Mouse (Mus musculus) neural tube, embryonic 11.5 days (tissue): ENCODE data around the gene Slco3a1. TPM values are rescaled to one million over a fixed set of nuclear protein-coding genes. Genes with fewer than 3 reads are reported as not detected.
A peak's percentile ranks its signal among the peaks of the same experiment; 100 is the strongest.

ENCODE experiments used
- ATAC-seq: fragments of 200-750 bp; cut with Nextera tagmentation; 2 replicates; pipeline ENCODE4 v1.8.0; 2017; ENCODE audit warnings: moderate number of reproducible peaks, mild to moderate bottlenecking, moderate TSS enrichment, moderate library complexity; ENCODE audit not compliant: insufficient read depth, low FRiP score, low TSS enrichment
- DNase-seq: peaks from one replicate; pipeline ENCODE4 v3.0.0-alpha.2; 2015; ENCODE audit warnings: low spot score
- H3K27ac ChIP-seq: fragments of 300-500 bp; sonication (generic); 2 replicates; pipeline ENCODE4 v1.5.1; 2014; ENCODE audit warnings: low read depth, mild to moderate bottlenecking, low read length
- H3K27me3 ChIP-seq: fragments of 300-500 bp; sonication (generic); 2 replicates; pipeline ENCODE4 v1.6.1; 2014; ENCODE audit warnings: mild to moderate bottlenecking, low read length, mixed read lengths; ENCODE audit not compliant: control insufficient read depth, insufficient read depth
- H3K36me3 ChIP-seq: fragments of 300-500 bp; sonication (generic); 2 replicates; pipeline ENCODE4 v1.6.1; 2014; ENCODE audit warnings: mild to moderate bottlenecking, low read length, moderate library complexity, mixed read lengths; ENCODE audit not compliant: control insufficient read depth, insufficient read depth
- H3K4me1 ChIP-seq: fragments of 300-500 bp; sonication (generic); 2 replicates; pipeline ENCODE4 v1.6.1; 2014; ENCODE audit warnings: low read length, mixed read lengths; ENCODE audit not compliant: control insufficient read depth, insufficient read depth
- H3K4me2 ChIP-seq: fragments of 300-500 bp; sonication (generic); 2 replicates; pipeline ENCODE4 v1.6.1; 2014; ENCODE audit warnings: low read depth, mild to moderate bottlenecking, moderate library complexity
- H3K4me3 ChIP-seq: fragments of 300-500 bp; sonication (generic); 2 replicates; pipeline ENCODE4 v1.5.1; 2014; ENCODE audit warnings: low read depth, low read length
- H3K9ac ChIP-seq: fragments of 300-500 bp; sonication (generic); 2 replicates; pipeline ENCODE4 v1.6.1; 2014; ENCODE audit warnings: mild to moderate bottlenecking, low read length
- H3K9me3 ChIP-seq: fragments of 300-500 bp; sonication (generic); 2 replicates; pipeline ENCODE4 v1.6.1; 2016; ENCODE audit warnings: low read length; ENCODE audit not compliant: control insufficient read depth
- WGBS: fragments of 180-500 bp; shearing (Covaris S2); extraction: QIAGEN DNeasy Blood & Tissue Kit; methylation state at CpG from one replicate; pipeline ENCODE4 v1.1.7; 2014; 5-methylcytosine and 5-hydroxymethylcytosine counted together
- polyA plus RNA-seq: library from polyadenylated mRNA; unstranded; fragments of >200 nt; fragmentation: Nextera tagmentation; extraction: Ambion mirVana; gene quantifications from 2 replicates; pipeline ENCODE4 v1.2.1, GENCODE M21; 2014

The Slco3a1 gene
- polyA plus RNA-seq, 1 experiment from 2014 or later, result 13.0 TPM

- WGBS, result 36% methylated on average over 4 of the region's 4 CpGs
- no peaks in the 10 kb centered on the region for H3K36me3 ChIP-seq
- no peaks in the 10 kb centered on the region for H3K9me3 ChIP-seq
- no peak for ATAC-seq
- no peak overlapping the region for H3K27ac ChIP-seq
- no peak overlapping the region for H3K4me2 ChIP-seq
- H3K9ac ChIP-seq, result no peak overlapping the region
- DNase-seq, result no peak
- no peaks in the 10 kb centered on the region; the same call in none of the 2 replicates for H3K4me1 ChIP-seq
- no peaks in the 10 kb centered on the region for H3K27me3 ChIP-seq
- H3K4me3 ChIP-seq, result no peak overlapping the region
Observed at GRCm38 (mm10) chr7:74341149-74341805, 213.3 kb downstream of the Slco3a1 start.

GRCm38 (mm10) chr7:74340419-74340954 is 214.1 kb downstream of the Slco3a1 start:
- Histone ChIP-seq H3K36me3 (no peaks in the 10 kb centered on the region), H3K9me3 (no peaks in the 10 kb centered on the region), H3K27me3 (no peaks in the 10 kb centered on the region), H3K9ac (no peak overlapping the region), H3K4me3 (no peak overlapping the region), H3K4me1 (no peaks in the 10 kb centered on the region; the same call in none of the 2 replicates), H3K4me2 (no peak overlapping the region), H3K27ac (no peak overlapping the region)
- no peak for DNase-seq
- ATAC-seq, result no peak
- WGBS, result 90% methylated on average over 8 of the region's 8 CpGs

- H3K27me3 ChIP-seq, result no peaks in the 10 kb centered on the region
- no peak overlapping the region for H3K27ac ChIP-seq
- no peak overlapping the region for H3K9ac ChIP-seq
- no peak overlapping the region for H3K4me3 ChIP-seq
- ATAC-seq (no peak), DNase-seq (no peak)
- H3K4me1 ChIP-seq, result no peaks in the 10 kb centered on the region; the same call in none of the 2 replicates
- H3K9me3 ChIP-seq, result no peaks in the 10 kb centered on the region
- 86% methylated on average over 6 of the region's 6 CpGs for WGBS
- no peak overlapping the region for H3K4me2 ChIP-seq
- H3K36me3 ChIP-seq, result no peaks in the 10 kb centered on the region
Observed at GRCm38 (mm10) chr7:74337677-74338420, 216.7 kb downstream of the Slco3a1 start.

- no peak overlapping the region for H3K9ac ChIP-seq
- no peaks in the 10 kb centered on the region for H3K36me3 ChIP-seq
- H3K27me3 ChIP-seq, result no peaks in the 10 kb centered on the region
- H3K4me3 ChIP-seq, result no peak overlapping the region
- H3K9me3 ChIP-seq, result no peaks in the 10 kb centered on the region
- H3K27ac ChIP-seq, result no peak overlapping the region
- 0 out of 2 replicates have a peak, but pooled peaks cover 3% of the 10 kb centered on the region for H3K4me1 ChIP-seq
- no peak for DNase-seq
- WGBS, result 66% methylated on average over 3 of the region's 3 CpGs
- no peak for ATAC-seq
- H3K4me2 ChIP-seq, result no peak overlapping the region
Observed at GRCm38 (mm10) chr7:74332323-74332722, 222.3 kb downstream of the Slco3a1 start.

GRCm38 (mm10) chr7:74330858-74331726 is 223.5 kb downstream of the Slco3a1 start:
- no peaks in the 10 kb centered on the region for H3K27me3 ChIP-seq
- H3K4me2 ChIP-seq, result no peak overlapping the region
- DNase-seq, result peak; percentile 27
- no peak overlapping the region for H3K4me3 ChIP-seq
- 43% methylated on average over 7 of the region's 7 CpGs for WGBS
- H3K27ac ChIP-seq, result no peak overlapping the region
- no peak overlapping the region for H3K9ac ChIP-seq
- no peak for ATAC-seq
- H3K36me3 ChIP-seq, result no peaks in the 10 kb centered on the region
- 0 out of 2 replicates have a peak, but pooled peaks cover 3% of the 10 kb centered on the region for H3K4me1 ChIP-seq
- no peaks in the 10 kb centered on the region for H3K9me3 ChIP-seq

GRCm38 (mm10) chr7:74330117-74330857 is 224.3 kb downstream of the Slco3a1 start:
- H3K9ac ChIP-seq, result no peak overlapping the region
- no peaks in the 10 kb centered on the region for H3K27me3 ChIP-seq
- ATAC-seq, result no peak
- no peak overlapping the region for H3K4me2 ChIP-seq
- H3K27ac ChIP-seq, result no peak overlapping the region
- no peaks in the 10 kb centered on the region for H3K36me3 ChIP-seq
- H3K4me1 ChIP-seq, result 0 out of 2 replicates have a peak, but pooled peaks cover 3% of the 10 kb centered on the region
- no peaks in the 10 kb centered on the region for H3K9me3 ChIP-seq
- no peak for DNase-seq
- no peak overlapping the region for H3K4me3 ChIP-seq
- WGBS, result 61% methylated on average over 7 of the region's 7 CpGs

- Histone ChIP-seq H3K4me1 (0 out of 2 replicates have a peak, but pooled peaks cover 3% of the 10 kb centered on the region), H3K27ac (no peak overlapping the region), H3K9me3 (no peaks in the 10 kb centered on the region), H3K27me3 (no peaks in the 10 kb centered on the region), H3K4me3 (no peak overlapping the region), H3K36me3 (no peaks in the 10 kb centered on the region), H3K9ac (no peak overlapping the region), H3K4me2 (no peak overlapping the region)
- 89% methylated on average over 1 of the region's 1 CpGs for WGBS
- ATAC-seq (no peak), DNase-seq (no peak)
Observed at GRCm38 (mm10) chr7:74329004-74329403, 225.6 kb downstream of the Slco3a1 start.

- peaks cover 7% of the 10 kb centered on the region; the same call in 1 of the 2 replicates for H3K4me1 ChIP-seq
- ATAC-seq (no peak), DNase-seq (no peak)
- no peaks in the 10 kb centered on the region for H3K36me3 ChIP-seq
- 91% methylated on average over 5 of the region's 5 CpGs for WGBS
- no peaks in the 10 kb centered on the region for H3K27me3 ChIP-seq
- H3K4me2 ChIP-seq, result no peak overlapping the region
- H3K9ac ChIP-seq, result no peak overlapping the region
- no peaks in the 10 kb centered on the region for H3K9me3 ChIP-seq
- no peak overlapping the region for H3K27ac ChIP-seq
- H3K4me3 ChIP-seq, result no peak overlapping the region
Observed at GRCm38 (mm10) chr7:74327716-74328115, 226.9 kb downstream of the Slco3a1 start.
